Mouse (Mus musculus) liver, embryonic 15.5 days (tissue): ENCODE measurements around the gene Tdrd6. TPM values are rescaled to one million over a fixed set of nuclear protein-coding genes. Genes with fewer than 3 reads are reported as not detected.

Experiments
- ATAC-seq: fragments of 200-750 bp; cut with Nextera tagmentation; 2 replicates; pipeline ENCODE4 v1.8.0; 2017; ENCODE audit warnings: moderate number of reproducible peaks, mild to moderate bottlenecking, moderate library complexity; ENCODE audit not compliant: insufficient read depth
- H3K27ac ChIP-seq: fragments of 300-500 bp; sonication (generic); replicated peaks from 2 replicates; pipeline ENCODE4 v1.5.1; 2015; ENCODE audit warnings: mild to moderate bottlenecking, inconsistent platforms
- H3K27me3 ChIP-seq: fragments of 300-500 bp; sonication (generic); 2 replicates; pipeline ENCODE4 v1.6.1; 2015; ENCODE audit warnings: mild to moderate bottlenecking, inconsistent platforms
- H3K36me3 ChIP-seq: fragments of 300-500 bp; sonication (generic); replicated peaks from 2 replicates; pipeline ENCODE4 v1.6.1; 2015; ENCODE audit warnings: moderate library complexity, mild to moderate bottlenecking, inconsistent platforms
- H3K4me1 ChIP-seq: fragments of 300-500 bp; sonication (generic); replicated peaks from 2 replicates; pipeline ENCODE4 v1.6.1; 2015; ENCODE audit warnings: inconsistent platforms
- H3K4me2 ChIP-seq: fragments of 300-500 bp; sonication (generic); 2 replicates; pipeline ENCODE4 v1.6.1; 2015; ENCODE audit warnings: moderate library complexity, mild to moderate bottlenecking, inconsistent platforms
- H3K4me3 ChIP-seq: fragments of 300-500 bp; sonication (generic); replicated peaks from 2 replicates; pipeline ENCODE4 v1.5.1; 2015; ENCODE audit warnings: mild to moderate bottlenecking, inconsistent platforms
- H3K9ac ChIP-seq: fragments of 300-500 bp; sonication (generic); 2 replicates; pipeline ENCODE4 v1.6.1; 2015; ENCODE audit warnings: moderate library complexity, mild to moderate bottlenecking, inconsistent platforms
- H3K9me3 ChIP-seq: fragments of 300-500 bp; sonication (generic); replicated peaks from 2 replicates; pipeline ENCODE4 v1.6.1; 2016; ENCODE audit warnings: inconsistent platforms
- WGBS: fragments of 180-500 bp; shearing (Covaris S2); methylation state at CpG from one replicate; pipeline ENCODE4 v1.1.7; 2015; ENCODE audit warnings: mixed read lengths; ENCODE audit not compliant: insufficient replicate concordance; 5-methylcytosine and 5-hydroxymethylcytosine counted together
- polyA plus RNA-seq: library from polyadenylated mRNA; unstranded; fragments of >200 nt; fragmentation: Nextera tagmentation; extraction: Ambion mirVana; gene quantifications from 2 replicates; pipeline ENCODE4 v1.2.1, GENCODE M21; 2015

Tdrd6 gene
- polyA plus RNA-seq: not detected in 2 replicates

GRCm38 (mm10) chr17:43629496-43630426 is at the start of gene Tdrd6:
Gene Tdrd6, minus strand, starts transcription at chr17:43630299.
- no peak within 1 kb of the TSS for H3K9ac ChIP-seq
- peak within 1 kb of the TSS; percentile 43 for H3K4me2 ChIP-seq
- WGBS: 5% methylated on average over 76 of the region's 83 CpGs
- peaks cover 47% of the 10 kb centered on the region for H3K27me3 ChIP-seq
- no peaks in the 10 kb centered on the region for H3K9me3 ChIP-seq
- peaks cover 3% of the 10 kb centered on the region; the same call in 1 of the 2 replicates for H3K4me1 ChIP-seq
- no peak within 1 kb of the TSS for H3K27ac ChIP-seq
- no peak for ATAC-seq
- no peaks in the 10 kb centered on the region for H3K36me3 ChIP-seq
- H3K4me3 ChIP-seq: peak within 1 kb of the TSS; percentile 14; the same call in 1 of the 2 replicates

GRCm38 (mm10) chr17:43677317-43677716 is 47.2 kb upstream of the Tdrd6 start:
- Histone ChIP-seq H3K27me3 (no peaks in the 10 kb centered on the region), H3K27ac (no peak overlapping the region), H3K4me2 (no peak overlapping the region), H3K4me3 (no peak overlapping the region), H3K4me1 (peaks cover 5% of the 10 kb centered on the region; the same call in 1 of the 2 replicates), H3K36me3 (0 out of 2 replicates have a peak, but pooled peaks cover 3% of the 10 kb centered on the region), H3K9me3 (no peaks in the 10 kb centered on the region), H3K9ac (no peak overlapping the region)
- no peak for ATAC-seq
- WGBS: 67% methylated on average over 1 of the region's 1 CpGs

GRCm38 (mm10) chr17:43676241-43676640 is 46.1 kb upstream of the Tdrd6 start:
- no peak overlapping the region for H3K4me3 ChIP-seq
- 0 out of 2 replicates have a peak, but pooled peaks cover 3% of the 10 kb centered on the region for H3K36me3 ChIP-seq
- 49% methylated on average over 1 of the region's 1 CpGs for WGBS
- peaks cover 6% of the 10 kb centered on the region; the same call in 1 of the 2 replicates for H3K4me1 ChIP-seq
- no peak for ATAC-seq
- H3K9ac ChIP-seq: no peak overlapping the region
- no peak overlapping the region for H3K27ac ChIP-seq
- no peaks in the 10 kb centered on the region for H3K27me3 ChIP-seq
- H3K9me3 ChIP-seq: no peaks in the 10 kb centered on the region
- H3K4me2 ChIP-seq: no peak overlapping the region

- H3K36me3 ChIP-seq: no peaks in the 10 kb centered on the region
- WGBS: 60% methylated on average over 1 of the region's 1 CpGs
- H3K9ac ChIP-seq: no peak overlapping the region
- no peak overlapping the region for H3K4me2 ChIP-seq
- no peaks in the 10 kb centered on the region for H3K27me3 ChIP-seq
- H3K4me1 ChIP-seq: peaks cover 13% of the 10 kb centered on the region; the same call in 1 of the 2 replicates
- H3K4me3 ChIP-seq: no peak overlapping the region
- no peaks in the 10 kb centered on the region for H3K9me3 ChIP-seq
- no peak overlapping the region for H3K27ac ChIP-seq
- no peak for ATAC-seq
Observed at GRCm38 (mm10) chr17:43675228-43675627, 45.1 kb upstream of the Tdrd6 start.

- ATAC-seq: no peak
- WGBS: 54% methylated on average over 4 of the region's 4 CpGs
- Histone ChIP-seq H3K9ac (no peak overlapping the region), H3K27ac (0 out of 2 replicates have a peak overlapping the region, but pooled peaks have one; percentile 33), H3K27me3 (peaks cover 2% of the 10 kb centered on the region; the same call in 1 of the 2 replicates), H3K4me2 (no peak overlapping the region), H3K9me3 (no peaks in the 10 kb centered on the region), H3K4me3 (no peak overlapping the region), H3K4me1 (peaks cover 17% of the 10 kb centered on the region), H3K36me3 (no peaks in the 10 kb centered on the region)
Observed at GRCm38 (mm10) chr17:43671907-43672306, 41.8 kb upstream of the Tdrd6 start.

- WGBS: 57% methylated on average over 6 of the region's 6 CpGs
- Histone ChIP-seq H3K4me2 (0 out of 2 replicates have a peak overlapping the region, but pooled peaks have one; percentile 30), H3K27me3 (peaks cover 9% of the 10 kb centered on the region; the same call in 1 of the 2 replicates), H3K9ac (no peak overlapping the region), H3K4me3 (0 out of 2 replicates have a peak overlapping the region, but pooled peaks have one; percentile 1), H3K9me3 (no peaks in the 10 kb centered on the region), H3K36me3 (no peaks in the 10 kb centered on the region), H3K27ac (no peak overlapping the region), H3K4me1 (peaks cover 19% of the 10 kb centered on the region; the same call in 1 of the 2 replicates)
- ATAC-seq: no peak
Observed at GRCm38 (mm10) chr17:43669145-43669695, 39.1 kb upstream of the Tdrd6 start.

GRCm38 (mm10) chr17:43667290-43667843 is 37.3 kb upstream of the Tdrd6 start, which contains the start of gene Cyp39a1:
Gene Cyp39a1, plus strand, starts transcription at chr17:43667425.
- WGBS: 2% methylated on average over 17 of the region's 17 CpGs

GRCm38 (mm10) chr17:43666576-43667289 is 36.6 kb upstream of the Tdrd6 start, which contains the start of gene Slc25a27:
Gene Slc25a27, minus strand, starts transcription at chr17:43667214.
- Histone ChIP-seq H3K9me3 (no peaks in the 10 kb centered on the region), H3K4me1 (peaks cover 19% of the 10 kb centered on the region; the same call in 1 of the 2 replicates), H3K4me3 (peak within 1 kb of the TSS; percentile 63), H3K27me3 (peaks cover 9% of the 10 kb centered on the region; the same call in 1 of the 2 replicates), H3K27ac (no peak within 1 kb of the TSS), H3K4me2 (peak within 1 kb of the TSS; percentile 82), H3K36me3 (no peaks in the 10 kb centered on the region), H3K9ac (peak within 1 kb of the TSS; percentile 29)
- WGBS: 1% methylated on average over 41 of the region's 41 CpGs
- peak; percentile 86 for ATAC-seq

More at GRCm38 (mm10) chr17:43667290-43667843, 37.3 kb upstream of the Tdrd6 start, which contains the start of gene Cyp39a1:
- ATAC-seq: no peak; the same call in 1 of the 2 replicates
- Histone ChIP-seq H3K4me2 (peak within 1 kb of the TSS; percentile 82), H3K4me3 (peak within 1 kb of the TSS; percentile 63), H3K27me3 (peaks cover 9% of the 10 kb centered on the region; the same call in 1 of the 2 replicates), H3K27ac (no peak within 1 kb of the TSS), H3K9ac (peak within 1 kb of the TSS; percentile 29), H3K36me3 (no peaks in the 10 kb centered on the region), H3K4me1 (peaks cover 19% of the 10 kb centered on the region; the same call in 1 of the 2 replicates), H3K9me3 (no peaks in the 10 kb centered on the region)

GRCm38 (mm10) chr17:43651314-43652046 is 21.4 kb upstream of the Tdrd6 start:
- no peak overlapping the region for H3K9ac ChIP-seq
- 51% methylated on average over 14 of the region's 14 CpGs for WGBS
- H3K27ac ChIP-seq: no peak overlapping the region
- H3K4me1 ChIP-seq: no peaks in the 10 kb centered on the region
- no peak for ATAC-seq
- no peak overlapping the region for H3K4me3 ChIP-seq
- H3K9me3 ChIP-seq: no peaks in the 10 kb centered on the region
- no peaks in the 10 kb centered on the region for H3K27me3 ChIP-seq
- H3K4me2 ChIP-seq: no peak overlapping the region
- no peaks in the 10 kb centered on the region for H3K36me3 ChIP-seq
